8 mouse cellular contexts compared by ENCODE assay signal in the genomic region with DNA sequence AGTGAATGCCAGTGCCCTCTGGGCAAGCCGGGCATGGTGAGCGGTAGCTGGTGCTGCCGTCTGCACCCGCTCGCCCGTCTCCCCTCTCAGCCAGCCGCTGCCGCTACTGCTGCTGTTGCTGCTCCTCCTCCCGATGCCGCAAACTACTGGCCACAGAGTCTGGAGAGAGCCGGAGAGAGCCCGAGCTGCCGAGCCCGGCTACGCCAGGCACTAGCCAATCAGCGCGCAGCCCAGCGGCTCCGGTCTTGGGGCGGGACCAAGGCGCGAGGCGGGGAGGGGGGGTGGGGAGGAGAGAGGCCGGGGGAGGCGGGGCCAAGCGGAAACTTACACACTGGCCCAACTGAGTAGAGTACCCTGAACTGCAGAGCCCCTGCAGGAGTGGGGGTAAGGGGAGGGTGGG. TPM values are rescaled to one million over a fixed set of nuclear protein-coding genes. Genes with fewer than 3 reads are reported as not detected.
DNase-seq lines count a peak whose midpoint lies in the region; ATAC-seq lines count a peak whose summit lies in the region.

A gene (minus strand): TSS at position 148 of the 400 bp plus-strand sequence.

- H3K27ac ChIP-seq in forebrain, embryonic 10.5 days, result peak within 1 kb of the TSS; percentile 86
- H3K27ac ChIP-seq in heart, embryonic 13.5 days (replicated peaks), result no peak within 1 kb of the TSS
- 0 out of 2 replicates have a peak within 1 kb of the TSS, but pooled peaks have one; percentile 56 for H3K27ac ChIP-seq in kidney, embryonic 16.5 days (ENCODE audit: low read length)
- H3K27ac ChIP-seq in liver, embryonic 13.5 days, result no peak within 1 kb of the TSS
- 0 out of 2 replicates have a peak within 1 kb of the TSS, but pooled peaks have one; percentile 14 for H3K27ac ChIP-seq in neural tube, embryonic 11.5 days (ENCODE audit: low read depth, low read length)

- peak within 1 kb of the TSS; percentile 80 for H3K4me2 ChIP-seq in heart, embryonic 13.5 days
- H3K4me2 ChIP-seq in kidney, embryonic 16.5 days (replicated peaks; ENCODE audit: low read depth, low read length), result peak within 1 kb of the TSS; percentile 77
- peak within 1 kb of the TSS; percentile 61 for H3K4me2 ChIP-seq in liver, embryonic 13.5 days
- H3K4me2 ChIP-seq in neural tube, embryonic 11.5 days (ENCODE audit: low read depth), result peak within 1 kb of the TSS; percentile 71

- ATAC-seq in heart, embryonic 13.5 days (ENCODE audit: extremely low read depth, insufficient number of reproducible peaks, low FRiP score, low TSS enrichment), result peak; percentile 79
- peak; percentile 94 for ATAC-seq in kidney, embryonic 16.5 days (ENCODE audit: low FRiP score, low TSS enrichment)
- peak; percentile 74 for ATAC-seq in liver, embryonic 13.5 days (ENCODE audit: low read depth)
- peak; percentile 92 for ATAC-seq in neural tube, embryonic 11.5 days (ENCODE audit: insufficient read depth, low FRiP score, low TSS enrichment)

- 0 out of 2 replicates have a peak, but pooled peaks cover 4% of the 10 kb centered on the region for H3K9me3 ChIP-seq in forebrain, embryonic 10.5 days
- no peaks in the 10 kb centered on the region for H3K9me3 ChIP-seq in heart, embryonic 13.5 days
- H3K9me3 ChIP-seq in kidney, embryonic 16.5 days (ENCODE audit: low read length), result no peaks in the 10 kb centered on the region
- peaks cover 4% of the 10 kb centered on the region; the same call in 1 of the 2 replicates for H3K9me3 ChIP-seq in liver, embryonic 13.5 days (replicated peaks)
- no peaks in the 10 kb centered on the region for H3K9me3 ChIP-seq in neural tube, embryonic 11.5 days (ENCODE audit: control insufficient read depth, low read length)

- peak within 1 kb of the TSS; percentile 63 for H3K9ac ChIP-seq in heart, embryonic 13.5 days
- H3K9ac ChIP-seq in kidney, embryonic 16.5 days (replicated peaks; ENCODE audit: low read length), result peak within 1 kb of the TSS; percentile 64
- H3K9ac ChIP-seq in liver, embryonic 13.5 days, result no peak within 1 kb of the TSS
- H3K9ac ChIP-seq in neural tube, embryonic 11.5 days (ENCODE audit: low read length), result peak within 1 kb of the TSS; percentile 51

- H3K4me3 ChIP-seq in forebrain, embryonic 10.5 days, result peak within 1 kb of the TSS; percentile 65
- peak within 1 kb of the TSS; percentile 60 for H3K4me3 ChIP-seq in heart, embryonic 13.5 days
- H3K4me3 ChIP-seq in kidney, embryonic 16.5 days (ENCODE audit: low read length), result peak within 1 kb of the TSS; percentile 61
- H3K4me3 ChIP-seq in liver, embryonic 13.5 days (replicated peaks), result peak within 1 kb of the TSS; percentile 44
- peak within 1 kb of the TSS; percentile 52 for H3K4me3 ChIP-seq in neural tube, embryonic 11.5 days (ENCODE audit: low read depth, low read length)

- DNase-seq in CD4-positive helper T cell, adult 2 months (ENCODE audit: low read depth, low spot score), result peak; percentile 28
- DNase-seq in adrenal gland, postnatal 4 days (ENCODE audit: low spot score in 2 of 2), result peak; percentile 27 to 30
- DNase-seq in forebrain, embryonic 10.5 days (ENCODE audit: extremely low spot score, low spot score), result peak; percentile 80
- no peak for DNase-seq in liver, embryonic 13.5 days
- peak; percentile 86 for DNase-seq in neural tube, embryonic 11.5 days (ENCODE audit: low spot score)
- DNase-seq in urinary bladder, postnatal 25 days (ENCODE audit: low spot score), result peak; percentile 54

- H3K36me3 ChIP-seq in forebrain, embryonic 10.5 days (replicated peaks), result no peaks in the 10 kb centered on the region; the same call in 1 of the 2 replicates
- H3K36me3 ChIP-seq in heart, embryonic 13.5 days, result no peaks in the 10 kb centered on the region
- no peaks in the 10 kb centered on the region for H3K36me3 ChIP-seq in kidney, embryonic 16.5 days (ENCODE audit: insufficient read depth, low read length)
- no peaks in the 10 kb centered on the region for H3K36me3 ChIP-seq in liver, embryonic 13.5 days
- H3K36me3 ChIP-seq in neural tube, embryonic 11.5 days (ENCODE audit: control insufficient read depth, insufficient read depth, low read length), result no peaks in the 10 kb centered on the region

- WGBS in forebrain, embryonic 10.5 days, result 31% methylated on average over 20 of the region's 26 CpGs
- WGBS in heart, embryonic 13.5 days, result 17% methylated on average over 19 of the region's 26 CpGs
- WGBS in kidney, embryonic 16.5 days, result 12% methylated on average over 24 of the region's 26 CpGs
- WGBS in liver, embryonic 13.5 days (ENCODE audit: insufficient replicate concordance), result 16% methylated on average over 9 of the region's 26 CpGs
- 29% methylated on average over 11 of the region's 26 CpGs for WGBS in neural tube, embryonic 11.5 days

- H3K4me1 ChIP-seq in forebrain, embryonic 10.5 days, result peaks cover 13% of the 10 kb centered on the region
- no peaks in the 10 kb centered on the region; the same call in 1 of the 2 replicates for H3K4me1 ChIP-seq in heart, embryonic 13.5 days
- H3K4me1 ChIP-seq in kidney, embryonic 16.5 days (ENCODE audit: insufficient read depth, low read length), result peaks cover 5% of the 10 kb centered on the region; the same call in 1 of the 2 replicates
- H3K4me1 ChIP-seq in liver, embryonic 13.5 days (replicated peaks), result no peaks in the 10 kb centered on the region
- no peaks in the 10 kb centered on the region for H3K4me1 ChIP-seq in neural tube, embryonic 11.5 days (ENCODE audit: control insufficient read depth, insufficient read depth, low read length)

- H3K27me3 ChIP-seq in forebrain, embryonic 10.5 days (ENCODE audit: poor library complexity, severe bottlenecking), result peaks cover 75% of the 10 kb centered on the region
- peaks cover 51% of the 10 kb centered on the region for H3K27me3 ChIP-seq in heart, embryonic 13.5 days (replicated peaks)
- H3K27me3 ChIP-seq in kidney, embryonic 16.5 days (ENCODE audit: insufficient read depth, low read length), result peaks cover 23% of the 10 kb centered on the region
- H3K27me3 ChIP-seq in liver, embryonic 13.5 days, result peaks cover 71% of the 10 kb centered on the region
- H3K27me3 ChIP-seq in neural tube, embryonic 11.5 days (ENCODE audit: control insufficient read depth, insufficient read depth, low read length), result no peaks in the 10 kb centered on the region; the same call in 1 of the 2 replicates

RNA-seq across cellular contexts. Expression of the gene that starts here (rescaled TPM):
- 1 to 10 TPM; 5.8 to 6.8 TPM for total RNA-seq in adrenal gland, postnatal 4 days (2021)
- 12.1 and 12.3 TPM in 2 replicates for polyA plus RNA-seq in forebrain, embryonic 10.5 days (2016; fragmentation: Nextera tagmentation; extraction: Ambion mirVana)
- polyA plus RNA-seq in heart, embryonic 13.5 days (2015; fragmentation: Nextera tagmentation; extraction: Ambion mirVana), result 0.31 and 0.48 TPM in 2 replicates
- 2.5 and 4.7 TPM in 2 replicates for polyA plus RNA-seq in kidney, embryonic 16.5 days (2015; fragmentation: Nextera tagmentation; extraction: Ambion mirVana)
- 0.06 and 0.08 TPM in 2 replicates for polyA plus RNA-seq in liver, embryonic 13.5 days (2015; fragmentation: Nextera tagmentation; extraction: Ambion mirVana)
- polyA plus RNA-seq in neural tube, embryonic 11.5 days (2014; fragmentation: Nextera tagmentation; extraction: Ambion mirVana), result 3.4 and 4.0 TPM in 2 replicates

Comparison
In these comparisons a context has a peak if more than half of its experiments do, and no peak if none do; other contexts are left out.
1. Peak in ATAC-seq, H3K4me3 ChIP-seq, H3K9ac ChIP-seq and H3K4me2 ChIP-seq in heart, embryonic 13.5 days; RNA of the gene not detected or under 1 TPM.
2. Peak in ATAC-seq, H3K4me3 ChIP-seq and H3K4me2 ChIP-seq in liver, embryonic 13.5 days; RNA of the gene not detected or under 1 TPM.
3. H3K27ac ChIP-seq: peak in forebrain, embryonic 10.5 days (single experiment), kidney, embryonic 16.5 days (single experiment) and neural tube, embryonic 11.5 days (single experiment); none in heart, embryonic 13.5 days (single experiment) and liver, embryonic 13.5 days (single experiment).
4. Peak in every context shown above with its lines, with median percentiles within 50 percentile points of each other: H3K4me3 ChIP-seq, ATAC-seq and H3K4me2 ChIP-seq.